Mouse (Mus musculus) left cerebral cortex, adult 11 months (tissue): ENCODE measurements around the gene Klhl36.

Experiments
- DNase-seq: peaks from one replicate; pipeline ENCODE4 v3.0.0; 2022; ENCODE audit warnings: low spot score

Klhl36 gene

DNA sequence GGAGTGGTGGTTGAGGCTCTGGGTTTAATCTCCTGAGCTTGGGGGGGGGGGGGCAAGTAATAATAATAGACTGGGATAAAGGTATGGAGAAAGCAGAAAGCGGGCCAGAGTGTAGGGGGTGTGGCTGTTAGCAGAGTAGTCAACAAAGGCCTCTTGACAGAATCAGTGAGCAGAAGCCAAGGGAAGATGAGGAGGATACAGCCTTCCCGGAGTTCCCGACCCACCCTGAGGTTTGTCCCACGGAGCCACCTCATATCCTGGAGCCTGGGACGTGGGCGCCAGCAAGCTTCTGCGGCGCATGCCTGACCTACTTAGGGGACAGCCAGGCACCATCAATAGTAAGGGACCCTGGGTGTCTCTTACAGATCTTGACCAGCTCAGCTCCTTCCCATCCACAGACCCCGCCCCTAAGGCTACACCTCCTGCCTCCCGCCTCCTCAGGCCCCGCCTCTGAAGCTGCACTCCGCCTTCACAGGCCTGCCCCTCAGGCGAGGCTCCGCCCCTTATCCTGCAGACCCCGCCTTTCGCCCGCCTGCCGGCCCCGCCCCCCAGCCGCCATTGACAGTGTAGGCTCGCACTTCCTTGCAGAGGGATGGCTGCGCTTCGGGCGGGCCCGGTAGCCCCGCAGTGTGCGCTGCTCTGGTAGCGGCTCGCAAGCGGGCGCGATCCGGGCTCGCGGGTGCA lies at the start of gene Klhl36:
Klhl36 (plus strand) TSS at position 561 of the 684 bp plus-strand sequence.
- DNase-seq = peak; percentile 90

DNA sequence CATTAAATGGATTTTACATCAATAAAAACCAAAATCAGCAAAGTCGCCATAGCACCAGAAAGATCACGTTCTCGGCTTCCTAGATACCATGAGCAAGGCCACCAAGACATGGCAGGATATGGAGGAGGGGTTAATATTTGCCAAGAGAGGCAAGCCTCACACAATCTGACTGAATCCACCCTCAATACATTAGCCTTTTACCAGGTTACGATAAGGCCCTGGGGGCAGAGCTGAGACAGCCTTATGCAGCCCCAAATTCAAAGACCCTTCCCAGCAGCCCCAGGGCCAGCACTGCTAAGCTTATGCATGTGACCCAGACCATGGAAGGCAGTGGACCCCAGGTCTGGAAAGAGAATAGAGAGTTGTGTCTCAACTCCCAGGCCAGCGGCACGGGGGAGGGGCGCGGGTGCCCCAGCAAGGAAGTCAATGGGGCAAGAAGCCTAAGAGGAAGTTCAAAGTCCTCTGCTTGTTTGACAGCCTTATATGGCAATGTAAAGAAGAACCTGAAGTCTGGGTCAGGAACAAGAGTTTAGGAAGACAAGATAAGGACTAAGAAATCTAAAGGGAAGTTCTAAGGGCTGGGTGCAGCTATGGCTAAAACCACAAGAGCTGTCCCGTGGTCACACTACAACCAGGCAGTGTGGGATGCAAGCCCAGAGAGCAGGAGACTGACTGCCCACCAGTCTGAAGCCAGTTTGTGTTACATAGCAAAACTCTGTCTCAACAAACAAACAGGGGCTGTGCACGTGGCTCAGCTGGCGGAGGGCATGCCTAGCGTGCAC lies 49.2 kb upstream of the Klhl36 start:
- DNase-seq = no peak

DNA sequence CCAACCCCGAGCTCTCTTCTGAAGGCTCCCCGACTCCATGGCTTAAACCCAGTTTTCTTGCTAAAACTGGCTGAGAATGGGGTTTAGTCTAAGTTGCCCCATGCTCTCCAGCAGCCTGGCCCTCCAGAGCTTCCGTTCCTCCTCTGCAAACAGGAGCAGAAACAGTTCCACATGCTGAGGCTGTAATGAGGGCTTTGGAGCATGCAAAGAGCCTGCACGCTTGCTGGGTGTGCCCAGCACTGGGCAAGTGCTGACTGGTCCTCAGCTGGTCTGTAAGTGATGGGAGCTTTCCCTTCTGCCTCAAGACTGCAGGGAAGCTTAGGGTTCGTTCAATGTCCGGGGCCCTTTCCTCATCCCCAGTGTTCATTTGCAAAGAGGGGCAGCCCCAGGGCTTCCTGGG lies 45.8 kb upstream of the Klhl36 start:
- DNase-seq = no peak

DNA sequence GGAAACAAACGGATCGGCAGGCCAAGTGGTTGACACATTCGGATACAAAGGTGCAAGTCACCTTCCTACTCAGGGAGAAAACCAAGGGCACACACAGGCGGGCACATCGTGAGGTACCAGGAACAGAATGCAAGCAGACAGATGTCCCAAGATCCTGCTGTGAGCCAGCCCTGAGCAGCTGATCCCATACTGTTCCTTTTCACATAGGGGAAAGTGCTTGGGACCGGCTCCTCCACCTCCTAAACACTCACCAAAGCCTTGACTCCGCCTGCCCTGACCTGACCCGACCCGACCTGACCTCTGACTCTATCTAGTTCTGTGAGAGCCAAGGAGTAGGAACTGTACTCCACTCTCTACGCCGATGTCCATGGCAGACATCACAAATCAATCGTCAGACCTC lies 44.6 kb upstream of the Klhl36 start:
- no peak for DNase-seq

DNA sequence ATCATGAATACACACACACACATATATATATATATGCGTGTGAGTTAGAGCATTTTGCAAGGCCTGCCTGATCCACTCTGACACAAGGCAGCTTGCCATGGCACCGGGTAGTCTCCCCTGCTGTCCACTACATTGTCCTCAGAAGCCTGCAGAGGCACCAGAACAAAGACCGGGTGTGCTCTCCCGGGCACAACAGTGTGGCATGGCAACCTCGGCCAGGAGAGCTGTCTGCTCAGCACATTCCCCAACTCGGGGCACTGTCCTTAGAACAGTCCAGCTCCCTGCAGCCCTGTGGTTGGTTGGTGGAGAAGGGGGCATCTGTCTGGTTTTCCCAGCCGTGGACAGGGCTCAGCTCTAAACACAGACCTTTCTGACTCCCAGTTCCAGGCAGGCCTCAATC lies 42.8 kb upstream of the Klhl36 start:
- no peak for DNase-seq

DNA sequence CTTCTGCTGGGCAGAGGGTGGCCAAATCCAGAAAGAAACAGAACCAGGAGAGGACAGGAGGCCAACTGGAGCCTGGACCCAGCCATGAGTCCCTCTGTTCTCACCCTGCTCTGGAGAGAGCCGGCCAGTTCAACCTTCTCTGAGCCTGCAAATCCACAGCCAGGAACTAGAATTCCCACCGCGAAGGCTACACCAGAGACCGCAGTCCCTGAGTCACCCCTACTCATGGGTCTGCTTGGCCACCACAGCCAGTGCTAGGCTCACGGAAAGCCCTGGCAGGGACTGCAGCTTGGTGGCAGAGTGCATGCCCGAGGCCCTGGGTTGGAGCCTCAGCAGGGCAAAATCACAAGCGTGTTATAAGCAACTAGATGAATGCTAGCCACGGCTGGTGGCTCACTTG lies 42.1 kb upstream of the Klhl36 start:
- DNase-seq = no peak

DNA sequence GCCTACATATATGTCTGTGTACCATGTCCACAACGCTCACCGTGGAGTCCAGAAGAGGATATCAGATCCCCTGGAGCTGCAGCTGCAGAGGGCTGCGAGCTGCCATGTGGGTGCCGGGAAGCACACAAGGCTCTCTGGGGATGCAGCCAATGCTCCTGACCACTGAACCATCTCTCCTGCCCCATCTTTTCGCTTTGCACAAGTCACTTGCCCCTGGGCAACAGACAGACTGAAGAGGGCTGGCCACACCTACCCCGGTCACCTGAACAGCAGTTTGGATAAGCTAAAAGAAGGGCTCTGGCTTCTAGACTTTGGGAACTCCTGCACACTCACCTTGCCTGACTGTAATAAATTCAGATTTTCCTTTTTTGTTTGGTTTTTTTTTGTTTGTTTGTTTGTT lies 40.4 kb upstream of the Klhl36 start:
- DNase-seq = no peak

DNA sequence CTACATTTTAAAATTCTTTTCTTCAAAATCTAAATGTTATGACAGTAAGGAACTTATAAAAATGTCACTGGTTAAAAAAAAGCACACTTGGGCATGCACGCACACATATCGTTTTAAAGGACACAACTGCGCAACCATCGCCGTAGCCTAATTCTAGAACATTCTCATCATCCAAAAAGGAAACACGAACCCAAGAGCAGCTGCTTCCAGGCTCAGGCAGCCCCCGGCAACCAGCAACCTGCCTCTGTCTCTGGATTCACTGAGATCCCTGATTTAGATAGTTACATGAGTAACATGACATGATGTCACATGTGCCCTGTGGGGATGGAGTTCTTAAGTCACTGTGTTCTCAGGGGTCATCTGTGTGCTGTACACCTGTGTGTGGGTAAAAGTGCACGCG lies 38.8 kb upstream of the Klhl36 start:
- no peak for DNase-seq

DNA sequence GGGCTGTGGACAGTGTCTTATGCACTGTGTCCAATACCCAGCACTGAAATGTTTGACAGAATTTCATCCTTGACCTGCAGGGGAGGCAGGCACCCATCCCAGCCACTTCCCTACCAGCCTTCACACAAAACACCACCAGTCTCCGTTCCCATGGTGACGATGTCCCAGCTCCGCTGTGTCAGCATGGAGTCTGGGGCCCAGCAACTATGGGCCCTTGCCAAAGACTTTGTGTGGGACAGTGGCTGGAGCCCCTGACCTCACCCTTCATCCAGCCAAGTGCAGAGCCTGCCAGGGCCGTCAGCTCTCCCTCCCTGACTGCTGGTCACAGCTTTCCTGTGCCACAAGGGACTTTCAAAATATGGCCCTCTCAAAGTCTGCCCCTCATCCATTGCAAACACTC lies 38.0 kb upstream of the Klhl36 start:
- DNase-seq = no peak

DNA sequence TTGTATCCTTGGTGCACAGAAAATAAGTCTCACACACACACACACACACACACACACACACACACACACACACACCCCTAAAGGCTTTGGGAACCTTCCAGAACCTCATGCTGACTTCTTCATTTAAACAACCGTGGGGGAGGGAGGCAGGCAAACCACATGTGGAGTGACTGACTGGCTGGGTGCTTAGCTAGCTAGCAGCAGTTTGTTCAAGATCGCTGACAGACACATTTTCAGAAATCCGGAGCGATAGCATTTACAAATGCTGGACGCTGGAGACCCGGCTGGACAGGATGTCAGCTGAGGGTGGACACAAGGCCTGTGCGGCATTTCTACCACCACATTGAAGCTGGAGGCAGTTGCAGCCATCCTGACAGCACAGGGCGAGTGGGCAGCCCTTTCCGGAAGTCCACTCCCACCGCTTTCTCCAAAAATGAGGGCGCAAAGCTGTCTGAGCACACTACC lies 37.2 kb upstream of the Klhl36 start:
- peak; percentile 52 for DNase-seq

DNA sequence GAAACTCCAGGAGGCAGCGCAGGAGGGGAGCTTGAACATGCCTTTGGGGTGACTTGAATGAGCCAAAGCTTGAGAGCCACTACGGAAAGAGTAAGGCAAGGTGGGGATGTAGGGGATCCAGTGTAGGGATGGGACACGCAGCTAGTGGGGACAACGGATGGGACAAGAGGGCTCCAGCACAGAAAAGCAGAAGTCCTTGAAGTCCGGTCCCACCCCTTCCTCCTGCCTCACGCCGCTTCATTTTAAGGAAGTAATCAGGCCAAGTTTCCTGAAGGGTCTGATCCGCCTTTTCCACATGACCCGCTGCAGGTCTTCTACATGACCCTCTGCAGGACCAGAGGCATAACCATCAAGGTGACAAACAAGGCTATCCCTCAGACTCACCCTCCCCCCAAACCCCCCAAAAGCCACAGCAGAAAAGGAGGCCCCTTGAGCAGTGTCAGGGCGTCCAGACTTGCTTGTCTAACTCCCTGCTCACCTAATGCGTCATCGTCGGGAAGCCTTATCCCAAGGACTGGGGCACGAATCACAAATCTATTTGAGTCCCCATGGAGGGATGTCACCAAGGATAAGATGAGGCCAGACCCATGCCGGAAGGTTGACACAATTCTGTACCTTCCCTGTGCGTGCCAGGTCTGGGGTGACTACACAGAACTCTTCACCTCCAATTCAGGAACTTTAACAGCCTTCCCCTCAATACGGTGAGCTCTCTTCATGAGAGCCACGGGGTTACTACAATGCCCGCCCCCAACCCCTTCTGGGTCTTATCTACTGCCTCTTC lies 35.9 kb upstream of the Klhl36 start:
- DNase-seq = no peak

DNA sequence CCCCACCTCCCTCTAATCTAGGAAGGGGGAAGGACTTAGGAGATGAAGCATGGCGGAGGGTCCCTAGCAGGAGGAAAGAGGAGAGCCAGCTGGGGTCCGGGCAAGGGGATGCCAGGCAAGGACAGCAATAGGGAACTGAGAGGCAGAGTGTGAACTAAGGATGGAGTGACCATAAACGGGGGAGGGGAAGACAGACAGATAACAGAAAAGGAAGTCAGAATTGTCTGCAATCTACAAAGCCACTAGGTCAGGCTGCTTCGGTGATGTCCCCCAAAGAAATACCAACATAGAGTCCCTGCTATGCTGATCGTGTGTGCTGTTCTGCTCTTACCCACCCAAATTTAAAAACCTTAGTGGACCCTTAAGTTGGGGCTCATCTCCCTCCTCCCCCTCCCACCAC lies 35.1 kb upstream of the Klhl36 start:
- DNase-seq = no peak

DNA sequence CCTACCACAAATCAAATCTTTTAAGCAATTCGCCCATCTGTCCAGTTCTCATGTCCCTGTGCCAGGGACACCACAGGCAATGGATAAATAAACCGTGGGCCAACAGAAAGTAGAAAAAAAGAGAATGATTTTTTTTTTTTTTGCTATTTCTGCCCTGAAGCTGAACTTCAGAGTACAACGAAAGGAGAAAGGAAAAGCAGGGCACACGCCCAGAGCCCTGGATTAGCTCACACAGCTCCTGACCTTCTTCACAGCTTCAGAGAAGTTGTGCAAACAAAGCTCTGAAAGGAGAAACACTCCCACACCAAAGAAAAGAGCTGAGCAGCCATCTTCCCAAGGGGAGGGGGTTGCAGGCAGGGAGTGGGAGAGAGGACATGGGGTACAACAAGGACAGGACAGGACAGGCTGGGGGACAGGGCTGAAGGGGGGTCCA lies 34.3 kb upstream of the Klhl36 start:
- DNase-seq = no peak

DNA sequence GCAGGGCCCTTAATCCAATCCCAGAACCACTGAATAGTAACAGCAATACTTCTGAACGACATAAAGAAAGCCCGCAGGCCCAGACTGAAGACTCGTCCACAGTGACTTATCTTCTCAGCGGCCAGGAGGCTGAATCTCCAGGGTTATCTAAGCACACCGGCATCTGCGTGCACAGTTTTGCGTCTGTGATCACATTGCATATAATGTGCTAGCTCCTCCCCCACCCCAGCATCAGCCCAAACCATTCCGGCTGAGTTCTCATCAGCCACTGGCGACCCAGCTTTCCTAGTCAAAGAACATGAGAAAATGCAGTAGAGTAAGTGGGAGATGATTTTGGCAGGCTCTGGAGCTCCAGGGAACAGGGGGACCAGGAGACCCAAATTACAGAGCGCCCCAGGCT lies 33.1 kb upstream of the Klhl36 start:
- DNase-seq = no peak

DNA sequence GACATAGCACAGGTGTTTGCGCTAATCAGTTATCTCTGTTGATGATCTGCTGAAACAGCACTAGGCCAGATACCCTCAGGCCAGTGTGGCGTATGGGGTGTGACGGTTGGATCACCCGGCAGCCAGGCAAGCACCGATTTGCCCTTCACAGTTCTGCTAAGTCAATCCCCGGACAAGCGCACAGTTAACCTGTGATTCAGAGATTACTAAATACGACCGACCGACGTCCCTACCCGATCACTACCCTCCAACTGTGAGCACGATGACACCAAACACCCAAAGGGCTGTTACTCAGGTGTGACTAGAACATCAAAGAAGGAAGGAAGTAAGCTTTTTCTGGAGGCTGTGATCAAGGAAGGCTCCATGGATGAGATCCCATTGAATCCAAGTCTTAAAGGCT lies 32.6 kb upstream of the Klhl36 start:
- DNase-seq = no peak

DNA sequence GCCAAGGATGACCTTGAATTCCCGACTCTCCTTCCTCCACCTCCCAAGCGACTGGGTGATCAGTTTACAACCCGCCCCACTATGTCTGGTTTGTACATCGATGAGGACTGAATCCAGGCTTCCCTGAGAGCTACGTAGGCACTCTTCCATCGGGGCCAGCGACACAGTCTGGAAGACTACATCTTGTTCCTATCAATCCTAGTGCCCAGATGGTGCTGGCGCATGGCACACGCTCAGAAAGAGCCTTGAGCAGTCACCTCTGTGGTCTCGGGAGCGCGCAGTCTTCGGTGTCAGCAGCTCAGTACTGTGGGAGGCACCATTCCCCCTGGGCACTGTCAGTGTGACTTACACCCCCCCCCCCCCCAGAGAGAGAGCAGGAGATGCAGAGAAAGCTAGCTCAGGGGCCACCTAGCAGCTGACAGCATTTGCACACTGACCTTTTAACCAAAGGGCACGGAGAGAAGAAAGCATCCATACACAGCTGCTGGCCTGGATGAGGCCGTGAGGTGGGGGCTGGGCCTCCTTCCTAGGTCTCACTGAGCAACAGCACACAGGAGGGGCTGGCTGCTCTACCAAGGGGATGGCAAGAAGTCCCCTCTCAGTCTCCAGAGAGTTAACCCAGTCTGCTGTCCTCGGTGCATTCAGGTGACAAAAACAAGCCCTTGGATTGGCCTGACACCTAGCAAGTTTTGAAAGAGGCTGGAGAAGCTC lies 32.0 kb upstream of the Klhl36 start:
- no peak for DNase-seq

DNA sequence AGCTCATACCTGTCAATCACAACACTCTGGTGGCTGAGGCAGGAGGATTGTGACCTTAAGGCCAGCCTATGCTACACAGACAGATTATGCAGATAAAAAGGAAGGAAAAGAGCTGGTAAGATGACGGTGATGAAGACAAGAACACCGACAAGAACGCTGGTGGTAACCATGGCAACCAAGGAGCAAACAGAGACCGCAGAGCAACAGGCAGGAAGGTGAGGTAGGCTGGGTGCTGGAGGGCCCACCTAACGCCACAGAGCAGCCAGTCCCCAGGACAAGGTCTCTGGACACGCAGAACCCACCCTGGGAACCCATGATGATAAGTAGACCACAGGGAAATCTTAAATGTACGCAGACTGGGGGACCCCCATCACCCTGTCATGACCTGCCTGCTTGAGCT lies 31.5 kb upstream of the Klhl36 start:
- no peak for DNase-seq

DNA sequence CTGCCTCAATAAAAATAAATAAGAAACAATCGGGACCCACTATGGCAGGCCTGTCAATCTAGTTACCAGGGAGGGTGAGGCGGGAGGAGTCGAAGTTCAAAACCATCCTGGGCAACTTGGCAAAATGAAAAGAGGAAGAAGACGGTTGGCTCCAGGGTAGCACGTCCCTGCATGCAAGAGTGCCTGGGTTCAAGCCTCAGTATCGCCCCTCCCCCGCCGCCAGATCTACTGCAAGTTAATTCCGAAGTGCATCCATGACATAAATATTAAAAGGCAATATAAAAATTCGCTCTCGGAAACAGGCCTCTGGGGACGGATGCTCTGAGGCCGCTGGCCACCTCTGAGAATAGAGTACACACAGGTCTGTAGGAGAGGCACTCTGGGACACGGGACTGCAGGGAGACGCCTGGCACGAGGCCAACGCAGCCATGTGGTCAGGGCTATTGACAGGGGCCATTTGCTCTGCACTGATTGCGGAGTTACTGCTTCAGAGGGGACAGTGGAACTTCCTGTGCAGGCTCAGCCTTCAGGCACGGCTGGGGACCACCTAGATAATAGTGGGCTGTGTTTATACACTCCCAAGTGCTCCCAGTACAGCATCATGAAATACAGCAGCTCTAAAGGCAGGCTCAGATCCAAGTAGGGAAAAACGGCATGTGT lies 30.6 kb upstream of the Klhl36 start:
- DNase-seq = no peak

DNA sequence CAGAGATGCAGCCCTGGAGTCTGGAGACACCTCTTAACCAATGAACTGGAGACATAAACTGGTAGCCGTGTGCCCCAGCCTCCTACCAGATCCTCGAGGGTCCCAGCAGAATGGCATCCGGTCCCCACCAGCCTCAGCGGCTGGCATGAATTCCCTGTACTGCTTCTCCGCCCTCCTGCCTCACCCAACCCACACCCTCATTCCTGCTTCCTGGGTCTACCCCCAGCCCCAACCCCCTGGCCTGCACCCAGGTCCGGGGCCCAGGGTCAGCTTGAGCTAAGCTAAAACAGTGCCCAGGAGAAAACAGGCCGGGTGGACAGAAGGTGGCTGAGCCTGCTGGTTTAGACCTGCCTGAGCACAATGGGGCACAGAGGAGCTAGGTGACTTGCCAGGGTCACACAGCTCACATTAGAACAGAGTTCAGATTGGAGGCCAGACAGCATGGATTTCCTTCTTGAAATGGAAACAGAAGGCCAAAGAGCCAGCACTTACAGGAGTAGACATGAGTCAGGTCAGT lies 29.9 kb upstream of the Klhl36 start:
- no peak for DNase-seq

DNA sequence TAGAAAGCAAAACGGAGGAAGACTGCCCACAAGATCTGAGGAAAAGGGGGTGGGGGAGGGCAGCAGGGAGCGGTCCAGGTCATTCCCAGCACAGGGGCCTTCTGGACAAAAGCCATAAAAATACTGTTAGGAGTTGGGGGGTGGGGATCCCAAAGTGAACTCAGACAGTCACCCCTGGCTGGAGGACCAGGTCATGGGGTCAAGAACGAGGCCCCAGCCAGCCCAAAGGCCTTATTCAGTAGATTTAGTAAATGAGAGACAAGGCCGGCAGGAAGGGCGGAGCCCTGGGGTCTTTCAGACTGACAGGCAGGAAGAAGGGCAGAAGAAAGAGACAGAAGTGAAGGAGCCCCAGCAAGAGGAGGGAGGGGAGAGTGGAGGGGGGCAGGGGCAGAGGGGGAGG lies 29.1 kb upstream of the Klhl36 start:
- DNase-seq = no peak

DNA sequence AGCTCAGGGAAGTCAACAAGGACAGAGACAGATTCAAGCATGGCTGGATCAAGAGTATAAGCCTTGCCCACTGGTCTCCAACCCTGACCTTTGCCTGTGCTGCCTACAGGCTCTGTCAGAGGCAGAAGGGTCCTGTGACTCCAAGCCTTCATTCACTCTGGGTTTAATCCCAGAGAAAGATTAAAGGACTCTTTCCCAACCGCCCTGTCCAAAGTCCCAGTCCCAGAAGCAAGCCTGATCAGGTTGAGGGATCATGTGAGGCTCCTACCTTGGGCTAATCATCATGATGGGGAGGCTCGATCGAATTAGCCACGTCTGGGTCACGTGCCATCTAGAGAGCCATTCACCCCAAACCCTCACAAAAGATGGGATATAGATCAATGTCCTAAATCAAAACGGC lies 27.4 kb upstream of the Klhl36 start:
- DNase-seq = no peak

DNA sequence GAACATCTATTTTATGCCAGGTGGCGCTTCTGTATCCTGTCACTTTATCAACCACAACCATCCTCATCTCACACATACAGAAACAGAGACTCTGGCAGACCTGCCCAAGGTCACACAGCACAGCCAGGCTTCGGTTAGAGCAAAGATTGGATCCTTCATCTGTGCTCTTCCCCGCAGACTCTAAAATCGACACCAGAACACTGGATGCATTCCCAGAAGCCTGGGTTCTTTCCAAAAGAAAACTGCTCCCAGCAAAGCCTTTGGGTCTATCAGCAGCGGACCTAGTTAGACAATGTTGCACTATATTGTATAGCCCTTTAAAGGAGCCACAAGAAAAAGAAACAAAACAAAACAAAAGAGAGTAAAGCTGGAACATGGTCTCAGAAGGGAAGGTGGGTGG lies 26.8 kb upstream of the Klhl36 start:
- DNase-seq = no peak
